Mouse (Mus musculus): ENCODE measurements at regions not wholly inside any gene's neighbourhood (a gene's known extent, or its start where the extent isn't known, plus 50 kb on each side); places are given as distances from the start of the nearest gene placed in this dataset.

DNA sequence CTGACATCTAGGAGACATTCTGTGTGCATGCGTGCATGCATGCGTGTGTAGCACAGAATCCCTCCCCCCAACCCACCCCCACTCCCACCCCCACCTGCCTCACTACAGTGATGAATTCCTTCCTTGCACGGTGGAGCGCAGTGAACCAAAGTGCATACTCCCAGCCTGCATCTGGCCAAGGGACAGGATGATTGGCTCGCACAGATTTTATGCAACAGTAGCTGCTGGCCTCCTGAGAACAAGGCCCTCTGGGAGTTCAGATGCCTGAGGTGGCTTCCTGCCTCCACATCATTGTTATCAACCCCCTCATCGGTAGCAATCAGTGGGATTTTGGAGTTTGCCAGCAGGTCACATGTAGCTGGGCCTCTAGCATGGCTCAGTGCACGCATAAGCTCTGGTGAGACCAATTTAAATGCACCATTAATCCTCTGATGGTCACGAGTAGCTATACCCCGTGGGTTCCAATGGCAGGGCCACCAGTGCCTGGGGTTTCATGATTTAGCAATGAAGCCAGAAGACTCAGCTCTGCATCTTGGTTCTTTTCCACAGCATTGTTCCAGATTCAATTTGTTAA lies 77.2 kb upstream of the Esrrg start:
- no peaks in the 10 kb centered on the region for H3K36me3 ChIP-seq (ENCODE audit: control insufficient read depth in 1 of 2, insufficient read depth in 2 of 2, low read length in 2 of 2)
- no peaks in the 10 kb centered on the region for H3K4me1 ChIP-seq (ENCODE audit: control insufficient read depth in 1 of 2, insufficient read depth in 2 of 2, low read length in 2 of 2)
- H3K4me3 ChIP-seq (ENCODE audit: control insufficient read depth in 1 of 2, insufficient read depth in 1 of 2, low read depth in 2 of 2, low read length in 2 of 2) = no peak overlapping the region
- H3K27me3 ChIP-seq (ENCODE audit: control insufficient read depth in 1 of 2, insufficient read depth in 2 of 2, low read length in 2 of 2) = no peaks in the 10 kb centered on the region
- no peaks in the 10 kb centered on the region for H3K79me2 ChIP-seq (ENCODE audit: control insufficient read depth, insufficient read depth, low read length, poor library complexity)
- no peaks in the 10 kb centered on the region for H3K9me3 ChIP-seq (replicated peaks; ENCODE audit: insufficient read depth, low read length)
- no peak overlapping the region for H3K9ac ChIP-seq (ENCODE audit: control insufficient read depth, low read depth, low read length, poor library complexity, severe bottlenecking)
- H3K27ac ChIP-seq (ENCODE audit: control insufficient read depth, low read depth, low read length) = no peak overlapping the region
- TF ChIP-seq RAD21 (IDR thresholded peaks at IDR 0.05; ENCODE audit: low read depth, low read length) = no peak
- no peak for TF ChIP-seq POLR2AphosphoS5 (IDR thresholded peaks at IDR 0.05; ENCODE audit: borderline replicate concordance, low read depth, low read length)
- TF ChIP-seq NRF1 (IDR thresholded peaks at IDR 0.05; ENCODE audit: insufficient read depth, low read depth, low read length, poor library complexity, severe bottlenecking) = no peak
- TF ChIP-seq MEF2A (IDR thresholded peaks at IDR 0.05; ENCODE audit: extremely low read depth, insufficient replicate concordance, low read depth, low read length, poor library complexity, severe bottlenecking) = no peak
- no peak for TF ChIP-seq RCOR1 (IDR thresholded peaks at IDR 0.05; ENCODE audit: low read depth, low read length)
- no peak for TF ChIP-seq MYB (IDR thresholded peaks at IDR 0.05; ENCODE audit: low read depth, low read length)
- TF ChIP-seq HCFC1 (IDR thresholded peaks at IDR 0.05; ENCODE audit: low read depth, low read length) = no peak
- TF ChIP-seq UBTF (IDR thresholded peaks at IDR 0.05; ENCODE audit: borderline replicate concordance, insufficient read depth, low read depth, low read length) = no peak
- no peak for TF ChIP-seq MXI1 (IDR thresholded peaks at IDR 0.05; ENCODE audit: low read depth, low read length)
- no peak for TF ChIP-seq ZKSCAN1 (IDR thresholded peaks at IDR 0.05; ENCODE audit: low read depth, low read length)
- no peak for TF ChIP-seq SIN3A (IDR thresholded peaks at IDR 0.05; ENCODE audit: low read length)
- no peak for TF ChIP-seq USF2 (IDR thresholded peaks at IDR 0.05; ENCODE audit: borderline replicate concordance in 1 of 2, insufficient read depth in 1 of 2, low read depth in 1 of 2, low read length in 2 of 2)
- no peak for TF ChIP-seq POLR2AphosphoS2 (IDR thresholded peaks at IDR 0.05; ENCODE audit: low read length)
- TF ChIP-seq ETS1 (IDR thresholded peaks at IDR 0.05; ENCODE audit: low read depth, low read length) = no peak
- TF ChIP-seq USF1 (IDR thresholded peaks at IDR 0.05; ENCODE audit: low read depth, low read length) = no peak
- TF ChIP-seq E2F4 (IDR thresholded peaks at IDR 0.05; ENCODE audit: borderline replicate concordance, low read depth, low read length) = no peak
- TF ChIP-seq JUND (IDR thresholded peaks at IDR 0.05; ENCODE audit: low read depth, low read length) = no peak
- TF ChIP-seq EP300 (IDR thresholded peaks at IDR 0.05; ENCODE audit: low read depth in 1 of 2, low read length in 2 of 2) = no peak
- no peak for TF ChIP-seq TBP (IDR thresholded peaks at IDR 0.05; ENCODE audit: low read depth, low read length)
- DNase-seq (ENCODE audit: low read depth, low spot score) = no peak

DNA sequence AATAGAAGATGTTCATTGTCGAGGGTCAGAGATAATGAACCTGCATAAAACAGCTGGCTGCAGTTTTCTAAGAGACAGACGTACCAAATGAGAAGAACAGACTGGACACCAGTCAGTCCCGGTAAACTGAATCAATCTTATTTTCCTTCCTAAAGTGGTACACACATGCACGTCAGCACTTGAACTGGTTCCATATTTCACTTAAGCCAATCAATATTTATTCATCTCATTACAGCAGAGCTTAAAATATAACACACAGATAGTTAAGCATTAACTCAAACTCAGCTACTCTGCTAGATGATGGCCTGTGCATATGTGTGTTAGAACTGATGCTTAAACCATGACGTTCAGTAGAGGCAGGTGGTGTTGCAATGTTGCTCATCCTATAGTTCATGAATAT lies 72.3 kb upstream of the Esrrg start:
- no peaks in the 10 kb centered on the region for H3K36me3 ChIP-seq (ENCODE audit: control insufficient read depth in 1 of 2, insufficient read depth in 2 of 2, low read length in 2 of 2)
- no peak overlapping the region for H3K4me3 ChIP-seq (ENCODE audit: control insufficient read depth in 1 of 2, insufficient read depth in 1 of 2, low read depth in 2 of 2, low read length in 2 of 2)
- no peak for DNase-seq (ENCODE audit: low read depth, low spot score)
- H3K9me3 ChIP-seq (replicated peaks; ENCODE audit: insufficient read depth, low read length) = no peaks in the 10 kb centered on the region
- TF ChIP-seq UBTF (IDR thresholded peaks at IDR 0.05; ENCODE audit: borderline replicate concordance, insufficient read depth, low read depth, low read length) = no peak
- no peak for TF ChIP-seq ZNF384 (IDR thresholded peaks at IDR 0.05; ENCODE audit: low read depth, low read length)
- no peak for TF ChIP-seq CTCF (IDR thresholded peaks at IDR 0.05 in 2 of 3, conservative IDR thresholded peaks at IDR 0.05 in 1 of 3; ENCODE audit: control insufficient read depth in 1 of 3, insufficient read depth in 1 of 3, low read depth in 2 of 3, low read length in 3 of 3, poor library complexity in 1 of 3, severe bottlenecking in 1 of 3)
- no peak for TF ChIP-seq TBP (IDR thresholded peaks at IDR 0.05; ENCODE audit: low read depth, low read length)
- TF ChIP-seq NELFE (IDR thresholded peaks at IDR 0.05; ENCODE audit: low read depth, low read length) = no peak
- TF ChIP-seq MXI1 (IDR thresholded peaks at IDR 0.05; ENCODE audit: low read depth, low read length) = no peak
- TF ChIP-seq ETS1 (IDR thresholded peaks at IDR 0.05; ENCODE audit: low read depth, low read length) = no peak
- TF ChIP-seq MYB (IDR thresholded peaks at IDR 0.05; ENCODE audit: low read depth, low read length) = no peak
- no peak for TF ChIP-seq CHD1 (IDR thresholded peaks at IDR 0.05; ENCODE audit: low read depth, low read length)
- TF ChIP-seq TAL1 (IDR thresholded peaks at IDR 0.05; ENCODE audit: low read length) = no peak
- no peak for TF ChIP-seq USF1 (IDR thresholded peaks at IDR 0.05; ENCODE audit: low read depth, low read length)
- H3K9ac ChIP-seq (ENCODE audit: control insufficient read depth, low read depth, low read length, poor library complexity, severe bottlenecking) = no peak overlapping the region
- H3K4me1 ChIP-seq (ENCODE audit: control insufficient read depth in 1 of 2, insufficient read depth in 2 of 2, low read length in 2 of 2) = no peaks in the 10 kb centered on the region
- H3K27ac ChIP-seq (ENCODE audit: control insufficient read depth, low read depth, low read length) = no peak overlapping the region
- H3K27me3 ChIP-seq (ENCODE audit: control insufficient read depth in 1 of 2, insufficient read depth in 2 of 2, low read length in 2 of 2) = no peaks in the 10 kb centered on the region
- no peaks in the 10 kb centered on the region for H3K79me2 ChIP-seq (ENCODE audit: control insufficient read depth, insufficient read depth, low read length, poor library complexity)
